Mouse (Mus musculus) erythroblast, embryonic 14.5 days (primary cell): ENCODE measurements around the gene Ggta1.

Experiments used
- GATA1 ChIP-seq: IDR thresholded peaks from 2 replicates; pipeline ENCODE4 v1.6.1; 2012; ENCODE audit warnings: low read length, inconsistent platforms, mixed read lengths
- TAL1 ChIP-seq: IDR thresholded peaks from 3 replicates; pipeline ENCODE4 v1.6.1; 2012; ENCODE audit warnings: low read length, inconsistent platforms, mixed read lengths

- TF ChIP-seq GATA1: no peak
- no peak for TF ChIP-seq TAL1
Measured at GRCm38 (mm10) chr2:35497662-35498196, 34.7 kb upstream of the Ggta1 start.
